Mouse (Mus musculus) brown adipose tissue, adult 24 weeks (tissue): ENCODE data around the gene Twist2. TPM values are rescaled to one million over a fixed set of nuclear protein-coding genes. Genes with fewer than 3 reads are reported as not detected.

Experiments
- H3K27ac ChIP-seq: fragments of 200-500 bp; replicated peaks from 2 replicates; pipeline ENCODE4 v1.5.1; 2012; ENCODE audit warnings: low read depth, mild to moderate bottlenecking, low read length
- H3K4me1 ChIP-seq: fragments of 200-500 bp; 2 replicates; pipeline ENCODE4 v1.6.1; 2012; ENCODE audit warnings: low read length, mixed read lengths; ENCODE audit not compliant: control insufficient read depth, insufficient read depth, insufficient read length
- H3K4me3 ChIP-seq: fragments of 200-500 bp; 2 replicates; pipeline ENCODE4 v1.5.1; 2012; ENCODE audit warnings: low read depth, mild to moderate bottlenecking, low read length, moderate library complexity; ENCODE audit not compliant: insufficient read depth
- polyA plus RNA-seq: library from polyadenylated mRNA; stranded (reverse); fragments of >200 nt; gene quantifications from 2 replicates; pipeline ENCODE4 v1.2.4, GENCODE M21; 2012; ENCODE audit not compliant: missing spikeins, insufficient read depth, insufficient read length

Twist2 gene
- polyA plus RNA-seq, 1 experiment = 5.0 TPM

GRCm38 (mm10) chr1:91799323-91799722 lies 1.9 kb upstream of the Twist2 start:
- Histone ChIP-seq H3K4me3 (no peak overlapping the region), H3K4me1 (no peaks in the 10 kb centered on the region), H3K27ac (no peak overlapping the region)

- Histone ChIP-seq H3K4me1 (no peaks in the 10 kb centered on the region), H3K4me3 (peak overlapping the region; percentile 78), H3K27ac (no peak overlapping the region)
Observed at GRCm38 (mm10) chr1:91800348-91800747, 913 bp upstream of the Twist2 start.

- no peak overlapping the region for H3K27ac ChIP-seq
- no peaks in the 10 kb centered on the region for H3K4me1 ChIP-seq
Observed at GRCm38 (mm10) chr1:91801844-91802366, 644 bp downstream of the Twist2 start.

GRCm38 (mm10) chr1:91802406-91803121 lies 1.3 kb downstream of the Twist2 start:
- H3K4me1 ChIP-seq = no peaks in the 10 kb centered on the region
- H3K27ac ChIP-seq = no peak overlapping the region
- H3K4me3 ChIP-seq = peak overlapping the region; percentile 56

More at GRCm38 (mm10) chr1:91801844-91802366, 644 bp downstream of the Twist2 start:
- H3K4me3 ChIP-seq = peak overlapping the region; percentile 56

- H3K4me1 ChIP-seq = no peaks in the 10 kb centered on the region
- no peak overlapping the region for H3K4me3 ChIP-seq
- H3K27ac ChIP-seq = no peak overlapping the region
Observed at GRCm38 (mm10) chr1:91803416-91803815, 2.2 kb downstream of the Twist2 start.

- H3K4me3 ChIP-seq = no peak overlapping the region
- H3K4me1 ChIP-seq = no peaks in the 10 kb centered on the region
- H3K27ac ChIP-seq = no peak overlapping the region
Observed at GRCm38 (mm10) chr1:91816067-91816466, 14.8 kb downstream of the Twist2 start.

GRCm38 (mm10) chr1:91816571-91816970 lies 15.3 kb downstream of the Twist2 start:
- H3K4me3 ChIP-seq = no peak overlapping the region

GRCm38 (mm10) chr1:91819237-91819636 lies 18.0 kb downstream of the Twist2 start:
- H3K4me1 ChIP-seq = peaks cover 13% of the 10 kb centered on the region
- H3K27ac ChIP-seq = no peak overlapping the region
- no peak overlapping the region for H3K4me3 ChIP-seq

More at GRCm38 (mm10) chr1:91816571-91816970, 15.3 kb downstream of the Twist2 start:
- no peak overlapping the region for H3K27ac ChIP-seq
- H3K4me1 ChIP-seq = no peaks in the 10 kb centered on the region

- Histone ChIP-seq H3K4me1 (peaks cover 15% of the 10 kb centered on the region), H3K27ac (no peak overlapping the region), H3K4me3 (no peak overlapping the region)
Observed at GRCm38 (mm10) chr1:91820531-91820930, 19.3 kb downstream of the Twist2 start.

- no peak overlapping the region for H3K4me3 ChIP-seq
- H3K4me1 ChIP-seq = peaks cover 15% of the 10 kb centered on the region
- H3K27ac ChIP-seq = peak overlapping the region; percentile 75; the same call in 1 of the 2 replicates
Observed at GRCm38 (mm10) chr1:91822316-91822824, 21.1 kb downstream of the Twist2 start.

- peak overlapping the region; percentile 59 for H3K27ac ChIP-seq
- H3K4me1 ChIP-seq = peaks cover 15% of the 10 kb centered on the region
- no peak overlapping the region for H3K4me3 ChIP-seq
Observed at GRCm38 (mm10) chr1:91823530-91823929, 22.3 kb downstream of the Twist2 start.

- H3K27ac ChIP-seq = peak overlapping the region; percentile 59
- H3K4me3 ChIP-seq = no peak overlapping the region
- peaks cover 15% of the 10 kb centered on the region for H3K4me1 ChIP-seq
Observed at GRCm38 (mm10) chr1:91823951-91824350, 22.7 kb downstream of the Twist2 start.

- H3K4me3 ChIP-seq = no peak overlapping the region
- H3K27ac ChIP-seq = no peak overlapping the region
- peaks cover 15% of the 10 kb centered on the region for H3K4me1 ChIP-seq
Observed at GRCm38 (mm10) chr1:91825261-91825660, 24.0 kb downstream of the Twist2 start.

GRCm38 (mm10) chr1:91831978-91832377 lies 30.7 kb downstream of the Twist2 start:
- H3K4me3 ChIP-seq = no peak overlapping the region

GRCm38 (mm10) chr1:91839557-91839956 lies 38.3 kb downstream of the Twist2 start:
- Histone ChIP-seq H3K27ac (no peak overlapping the region), H3K4me3 (no peak overlapping the region)

More at GRCm38 (mm10) chr1:91831978-91832377, 30.7 kb downstream of the Twist2 start:
- Histone ChIP-seq H3K27ac (no peak overlapping the region), H3K4me1 (no peaks in the 10 kb centered on the region)

GRCm38 (mm10) chr1:91839979-91840378 lies 38.7 kb downstream of the Twist2 start:
- H3K27ac ChIP-seq = no peak overlapping the region
- H3K4me3 ChIP-seq = no peak overlapping the region
- peaks cover 3% of the 10 kb centered on the region; the same call in 1 of the 2 replicates for H3K4me1 ChIP-seq

More at GRCm38 (mm10) chr1:91839557-91839956, 38.3 kb downstream of the Twist2 start:
- peaks cover 3% of the 10 kb centered on the region; the same call in 1 of the 2 replicates for H3K4me1 ChIP-seq
